Mouse (Mus musculus): ENCODE results near the gene Dmgdh.

Dmgdh gene

GRCm38 (mm10) chr13:93674131-93674561, at the start of gene Dmgdh, which contains the start of gene Bhmt2:
TSS of gene Dmgdh (plus strand) at chr13:93674433.
TSS of gene Bhmt2 (minus strand) at chr13:93674302.
- in situ Hi-C loops (cut with MseI, MboI): no loop called here

GRCm38 (mm10) chr13:93628861-93629260, 45.4 kb upstream of the Dmgdh start:
- in situ Hi-C loops (cut with MseI, MboI): loop anchor here (10.0 kb wide), 2 partner anchors 76 to 86 kb away; no protein-coding TSS in a partner anchor

GRCm38 (mm10) chr13:93630941-93631705, 43.1 kb upstream of the Dmgdh start:
- in situ Hi-C loops (cut with MseI, MboI): no loop called here

GRCm38 (mm10) chr13:93632927-93633326, 41.3 kb upstream of the Dmgdh start:
- in situ Hi-C loops (cut with MseI, MboI): no loop called here

GRCm38 (mm10) chr13:93636561-93636960, 37.7 kb upstream of the Dmgdh start:
- in situ Hi-C loops (cut with MseI, MboI): no loop called here

GRCm38 (mm10) chr13:93637282-93638245, 36.7 kb upstream of the Dmgdh start, which contains the start of gene Bhmt:
TSS of gene Bhmt (minus strand) at chr13:93637961.
- in situ Hi-C loops (cut with MseI, MboI): no loop called here

GRCm38 (mm10) chr13:93639636-93640035, 34.6 kb upstream of the Dmgdh start:
- in situ Hi-C loops (cut with MseI, MboI): no loop called here

- in situ Hi-C loops (cut with MseI, MboI): no loop called here
Observed at GRCm38 (mm10) chr13:93648387-93649130, 25.7 kb upstream of the Dmgdh start.

- in situ Hi-C loops (cut with MseI, MboI): no loop called here
Observed at GRCm38 (mm10) chr13:93653382-93653781, 20.9 kb upstream of the Dmgdh start.

GRCm38 (mm10) chr13:93657941-93658340, 16.3 kb upstream of the Dmgdh start:
- in situ Hi-C loops (cut with MseI, MboI): no loop called here

GRCm38 (mm10) chr13:93667586-93667985, 6.6 kb upstream of the Dmgdh start:
- in situ Hi-C loops (cut with MseI, MboI): no loop called here

GRCm38 (mm10) chr13:93672371-93672770, 1.9 kb upstream of the Dmgdh start:
- in situ Hi-C loops (cut with MseI, MboI): no loop called here

- in situ Hi-C loops (cut with MseI, MboI): no loop called here
Observed at GRCm38 (mm10) chr13:93673296-93673695, 937 bp upstream of the Dmgdh start.

GRCm38 (mm10) chr13:93676864-93677263, 2.6 kb downstream of the Dmgdh start:
- in situ Hi-C loops (cut with MseI, MboI): no loop called here

- in situ Hi-C loops (cut with MseI, MboI): no loop called here
Observed at GRCm38 (mm10) chr13:93683336-93683735, 9.1 kb downstream of the Dmgdh start.

- in situ Hi-C loops (cut with MseI, MboI): no loop called here
Observed at GRCm38 (mm10) chr13:93685226-93685625, 11.0 kb downstream of the Dmgdh start.

- in situ Hi-C loops (cut with MseI, MboI): no loop called here
Observed at GRCm38 (mm10) chr13:93687321-93687720, 13.1 kb downstream of the Dmgdh start.

- in situ Hi-C loops (cut with MseI, MboI): no loop called here
Observed at GRCm38 (mm10) chr13:93689566-93689965, 15.3 kb downstream of the Dmgdh start.

GRCm38 (mm10) chr13:93690821-93691220, 16.6 kb downstream of the Dmgdh start:
- in situ Hi-C loops (cut with MseI, MboI): no loop called here

GRCm38 (mm10) chr13:93698866-93699265, 24.6 kb downstream of the Dmgdh start:
- in situ Hi-C loops (cut with MseI, MboI): no loop called here

- in situ Hi-C loops (cut with MseI, MboI): loop anchor here in 1 of 2 experiments (10.0 kb wide), 1 partner anchor 81 kb away; no protein-coding TSS in a partner anchor
Observed at GRCm38 (mm10) chr13:93705697-93706096, 31.5 kb downstream of the Dmgdh start.
